Mouse (Mus musculus): ENCODE measurements around the gene Olfr564.

Olfr564 gene

GRCm38 (mm10) chr7:102803180-102803579, at the start of gene Olfr564:
Olfr564 (plus strand) TSS chr7:102803480.
- no peak for DNase-seq

- no peak for DNase-seq
Observed at GRCm38 (mm10) chr7:102759266-102759665, 44.0 kb upstream of the Olfr564 start, which contains the start of the genes Olfr560 and Olfr78. Olfr560 (minus strand) TSS chr7:102759366. Olfr78 (minus strand) TSS chr7:102759471.

GRCm38 (mm10) chr7:102770921-102771320, 32.4 kb upstream of the Olfr564 start, which contains the start of gene Olfr561:
Olfr561 (plus strand) TSS chr7:102771221.
- DNase-seq = no peak

Measured in lung, postnatal 10 days (tissue).